Mouse (Mus musculus) megakaryocyte, embryonic 14.5 days (primary cell): ENCODE results near the gene Hivep3.

Experiments
- FLI1 ChIP-seq: IDR thresholded peaks from 2 replicates; pipeline ENCODE4 v1.6.1; 2012; ENCODE audit warnings: low read length, inconsistent platforms, mixed read lengths
- GATA1 ChIP-seq: IDR thresholded peaks from 3 replicates; pipeline ENCODE4 v1.6.1; 2012; ENCODE audit warnings: mixed read lengths, low read length, inconsistent platforms, borderline replicate concordance

GRCm38 (mm10) chr4:120057529-120057928 lies 323.9 kb downstream of the Hivep3 start:
- no peak for TF ChIP-seq GATA1
- no peak for TF ChIP-seq FLI1
